Mouse (Mus musculus) c-Kit-positive CD71-negative TER-119-negative erythroid progenitor cells, embryonic 14.5 days (primary cell): ENCODE results near the gene Banp.

Experiments used
- DNase-seq: peaks from one replicate; pipeline ENCODE4 v3.0.0-alpha.2; 2013; ENCODE audit warnings: low read depth

Banp gene

GRCm38 (mm10) chr8:122058951-122059350, 109.4 kb downstream of the Banp start:
- no peak for DNase-seq

GRCm38 (mm10) chr8:122062508-122063223, 113.1 kb downstream of the Banp start:
- DNase-seq = no peak

- no peak for DNase-seq
Measured at GRCm38 (mm10) chr8:122064353-122064752, 114.8 kb downstream of the Banp start.

- no peak for DNase-seq
Measured at GRCm38 (mm10) chr8:122067783-122068505, 118.4 kb downstream of the Banp start.

- DNase-seq = no peak
Measured at GRCm38 (mm10) chr8:122068609-122069008, 119.1 kb downstream of the Banp start.

GRCm38 (mm10) chr8:122069281-122069680, 119.7 kb downstream of the Banp start:
- no peak for DNase-seq

GRCm38 (mm10) chr8:122071193-122071592, 121.6 kb downstream of the Banp start:
- no peak for DNase-seq

- no peak for DNase-seq
Measured at GRCm38 (mm10) chr8:122073964-122074363, 124.4 kb downstream of the Banp start.

- DNase-seq = no peak
Measured at GRCm38 (mm10) chr8:122074442-122074841, 124.9 kb downstream of the Banp start.

- no peak for DNase-seq
Measured at GRCm38 (mm10) chr8:122074977-122075376, 125.4 kb downstream of the Banp start.

- DNase-seq = no peak
Measured at GRCm38 (mm10) chr8:122076183-122076842, 126.8 kb downstream of the Banp start.

- DNase-seq = no peak
Measured at GRCm38 (mm10) chr8:122078321-122078720, 128.8 kb downstream of the Banp start.
